Mouse (Mus musculus) left cerebral cortex, postnatal 4 days (tissue): ENCODE data around the gene Abcc5. TPM values are rescaled to one million over a fixed set of nuclear protein-coding genes. Genes with fewer than 3 reads are reported as not detected.
"Not testable (repeated sequence)": the region's sequence is repeated elsewhere in the genome, so short reads cannot be mapped to it uniquely, and the experiment has no call there.

Source experiments
- DNase-seq: peaks from one replicate; pipeline ENCODE4 v3.0.0-alpha.2; 2022
- intact Hi-C: fragments of 180-260 bp; cut with DNase I; formaldehyde crosslinking; loops from one replicate; pipeline ENCODE4 v1.15.1; 2025
- total RNA-seq, 2 experiments: library from RNA; stranded (reverse); gene quantifications; 2 replicates each; pipeline ENCODE4 v1.2.3; 2021

Gene Abcc5
- total RNA-seq, 2 experiments from 2014 or later = 200 to 212 TPM

DNA sequence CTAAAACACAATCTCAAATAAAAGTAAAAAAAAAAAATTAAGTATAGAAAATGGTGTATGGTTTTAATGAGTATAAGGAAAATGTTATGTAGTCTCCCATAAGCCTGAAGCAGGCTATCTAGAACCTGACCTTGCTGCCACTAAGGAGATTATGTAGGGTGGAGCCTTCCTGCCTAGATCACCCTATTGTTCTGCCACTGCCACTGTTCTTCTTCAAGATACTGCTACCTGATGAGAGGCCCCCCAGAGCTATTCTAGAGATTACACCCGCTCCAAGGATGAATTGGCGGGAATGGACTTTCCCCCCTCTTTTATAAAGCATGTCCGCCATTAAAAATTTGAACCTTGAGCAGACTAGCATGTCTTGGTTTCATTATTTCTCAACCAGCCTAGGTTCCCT, 64.7 kb downstream of the Abcc5 start:
- intact Hi-C loops = not testable (repeated sequence)

DNA sequence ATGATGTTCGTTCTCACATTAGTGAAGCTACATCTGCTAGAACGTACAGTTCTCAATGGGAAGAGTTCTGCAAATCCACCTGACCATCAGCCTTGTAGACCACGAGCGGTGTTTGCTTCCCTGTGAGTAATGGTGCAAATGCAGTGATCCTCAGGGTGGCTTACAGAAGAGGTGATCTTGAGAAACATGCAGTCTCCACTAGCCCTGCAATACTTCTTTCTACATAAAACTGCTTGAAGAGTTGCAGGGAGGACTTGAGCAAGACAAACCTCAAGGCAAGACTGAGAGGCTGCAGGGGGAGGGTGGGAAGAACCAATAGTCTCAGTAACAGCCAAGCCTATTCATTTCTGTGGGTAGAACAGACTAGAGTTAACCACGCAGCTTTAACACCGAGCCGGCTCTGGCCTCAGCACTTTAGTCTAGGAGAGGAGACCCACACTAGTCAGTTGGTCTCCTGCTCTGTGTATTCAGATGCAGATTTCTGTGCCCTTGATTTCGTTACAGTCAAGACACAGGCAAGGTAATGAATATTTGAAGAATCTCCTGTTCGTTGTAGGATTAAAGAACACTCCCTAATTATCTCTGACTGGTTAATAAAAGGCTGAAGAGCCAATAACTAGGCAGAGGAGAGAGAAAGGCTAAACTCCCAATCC, 66.4 kb downstream of the Abcc5 start:
- DNase-seq = no peak
- intact Hi-C loops = no loop called here

More for the DNA sequence above, 64.7 kb downstream of the Abcc5 start:
- DNase-seq = not testable (repeated sequence)

DNA sequence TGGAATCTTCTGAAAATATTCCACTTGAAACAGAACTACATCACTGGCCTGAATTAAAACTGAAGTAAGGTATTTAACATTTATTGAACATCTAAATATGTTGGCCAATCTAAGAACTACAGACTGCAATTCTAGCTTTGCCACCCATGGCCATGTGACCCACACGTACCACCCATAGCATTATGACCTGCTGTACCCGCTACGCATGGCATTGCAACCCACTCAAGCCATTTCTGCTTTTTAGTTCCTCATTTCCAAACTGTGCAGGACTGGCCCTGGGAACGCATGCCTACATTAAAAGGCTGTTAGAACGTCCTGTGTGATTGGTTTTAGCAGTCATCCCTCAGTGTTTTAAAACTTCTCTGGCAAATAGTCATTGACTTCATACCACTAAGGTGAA, 68.4 kb downstream of the Abcc5 start:
- no peak for DNase-seq
- intact Hi-C loops = no loop called here

DNA sequence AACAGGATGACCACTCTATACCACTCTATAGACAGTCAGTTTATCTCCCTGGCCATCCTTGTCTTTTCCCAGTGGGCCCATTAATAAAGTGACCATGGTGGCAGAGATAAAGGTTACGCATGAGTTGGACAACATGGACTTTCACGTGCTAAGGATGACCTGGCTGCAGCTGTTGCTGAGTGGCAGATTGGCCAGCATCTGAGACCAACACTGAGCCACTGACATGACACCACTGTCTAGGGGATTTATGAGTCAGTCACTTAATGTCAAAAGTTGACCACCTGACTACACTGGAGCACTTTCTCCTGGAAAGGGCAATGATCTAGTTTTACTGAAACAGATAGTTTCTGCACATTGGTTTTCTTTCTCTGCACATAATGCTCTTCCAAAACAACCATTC, 71.4 kb downstream of the Abcc5 start:
- DNase-seq = no peak
- intact Hi-C loops = no loop called here

DNA sequence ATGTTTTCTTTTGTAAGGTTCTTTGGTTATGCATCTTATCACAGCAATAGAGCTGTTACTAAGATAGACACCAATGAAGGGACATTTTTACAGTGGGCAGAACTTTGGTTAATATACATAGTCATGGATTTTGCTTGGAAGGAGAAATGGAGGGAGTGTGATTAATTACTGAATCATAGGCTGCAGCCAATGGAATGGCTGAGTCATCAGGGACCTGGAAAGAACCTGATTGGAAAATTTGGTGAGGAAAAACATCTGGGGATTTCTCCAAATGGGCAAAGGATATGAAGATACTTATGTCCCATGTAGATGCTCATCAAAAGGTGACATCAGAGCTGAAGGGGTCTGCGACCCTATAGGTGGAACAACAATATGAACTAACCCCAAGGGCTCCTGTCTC, 72.2 kb downstream of the Abcc5 start:
- no peak for DNase-seq
- intact Hi-C loops = no loop called here

DNA sequence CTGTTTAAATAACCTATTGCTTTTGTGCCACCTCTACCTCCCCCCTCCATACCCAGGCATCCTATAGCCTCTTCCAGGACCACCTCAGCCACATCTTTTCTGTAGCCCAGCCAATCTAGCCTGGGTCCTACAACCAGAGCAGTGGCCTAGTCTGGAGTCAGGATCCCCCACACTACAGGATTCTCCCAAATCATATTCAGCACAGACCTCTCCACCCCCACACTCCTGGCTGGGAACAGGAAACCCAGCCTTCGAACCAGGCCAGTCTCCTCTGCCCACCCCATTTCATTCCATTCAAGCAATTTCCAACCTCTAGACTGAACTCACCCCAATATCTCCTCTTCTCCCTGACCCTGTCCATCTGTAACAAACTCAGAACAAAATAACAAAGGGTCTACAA, 80.7 kb downstream of the Abcc5 start:
- intact Hi-C loops = loop anchor here (10.0 kb wide), 1 partner anchor 131 kb away; no protein-coding TSS in a partner anchor
- no peak for DNase-seq

DNA sequence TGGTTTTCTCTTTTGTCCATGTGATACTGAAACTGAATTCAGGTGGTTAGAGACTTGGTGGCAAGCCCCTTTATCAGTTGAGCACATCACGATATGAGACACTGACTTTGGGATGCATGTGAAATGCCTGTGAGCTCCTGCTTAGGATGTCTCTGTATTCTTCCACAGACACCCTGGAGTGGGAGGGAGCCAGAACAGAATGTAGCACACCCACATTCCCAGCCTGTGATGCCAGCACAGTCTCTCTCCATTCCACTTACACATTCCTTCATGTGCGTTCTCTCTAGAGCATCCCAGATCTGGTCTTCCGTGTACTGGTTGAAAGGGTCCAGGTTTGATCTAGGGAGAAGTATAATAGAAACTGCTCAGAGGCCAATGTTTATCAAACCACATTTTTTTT, 87.6 kb downstream of the Abcc5 start:
- intact Hi-C loops = no loop called here
- no peak for DNase-seq

DNA sequence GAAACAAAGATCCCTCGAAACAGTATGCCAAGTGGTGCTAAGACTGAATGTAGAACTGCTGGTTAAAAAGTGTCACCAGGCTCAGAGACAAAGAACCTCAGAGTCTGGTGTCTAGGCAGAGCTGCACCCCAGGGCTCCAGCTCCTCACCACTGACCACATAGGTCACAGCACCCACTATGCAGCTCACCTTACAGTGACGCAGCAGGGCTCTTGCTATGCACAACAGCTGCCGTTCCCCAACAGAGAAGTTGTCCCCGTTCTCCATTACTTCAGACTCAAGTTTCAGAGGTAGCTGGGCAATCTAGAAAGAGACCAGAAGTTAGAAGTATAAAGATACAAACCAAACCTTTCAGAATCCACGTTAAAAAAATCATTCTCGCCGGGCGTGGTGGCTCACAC, 91.3 kb downstream of the Abcc5 start:
- intact Hi-C loops = no loop called here
- DNase-seq = no peak

DNA sequence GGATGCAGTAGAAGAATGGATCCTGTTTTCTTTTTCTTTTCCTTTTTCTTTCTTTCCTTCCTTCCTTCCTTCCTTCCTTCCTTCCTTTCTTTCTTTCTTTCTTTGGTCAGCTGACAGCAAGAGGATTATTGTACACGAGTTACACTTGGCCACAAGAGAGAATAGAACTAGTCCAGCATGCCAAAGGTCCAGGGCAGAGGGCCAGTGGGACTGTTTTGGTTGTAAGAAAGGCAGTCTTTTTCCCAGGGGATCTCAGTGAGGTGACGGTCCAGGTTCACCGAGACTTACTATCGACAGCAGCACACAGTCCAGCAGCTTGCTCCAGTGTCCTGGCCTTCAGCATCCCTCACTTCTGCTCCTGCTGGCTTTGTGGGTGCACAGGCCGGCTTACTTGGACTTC, 97.9 kb downstream of the Abcc5 start:
- DNase-seq = no peak
- intact Hi-C loops = no loop called here

DNA sequence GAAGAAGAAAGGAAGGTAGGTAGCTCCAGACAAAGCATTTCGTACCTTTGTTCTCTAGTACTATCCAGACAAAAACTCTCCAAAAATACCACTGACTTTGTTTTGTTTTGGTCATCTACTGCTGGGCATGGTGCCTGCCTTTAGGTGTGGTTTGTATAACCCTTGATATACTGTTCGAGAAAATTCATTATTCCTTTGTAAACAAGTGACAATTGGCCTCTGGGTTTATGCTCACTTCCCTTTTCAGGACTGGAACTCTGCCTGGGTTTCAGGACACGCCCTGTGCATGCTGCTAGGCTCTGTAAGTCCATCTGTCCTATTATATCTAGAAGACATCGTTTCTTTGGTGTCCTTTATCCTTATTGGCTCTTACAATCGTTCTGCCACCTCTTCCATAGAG, 100.9 kb downstream of the Abcc5 start, which contains the start of gene Cyp2ab1:
Gene Cyp2ab1, minus strand, starts transcription at position 119 of the 400 bp plus-strand sequence.
- intact Hi-C loops = no loop called here
- no peak for DNase-seq

DNA sequence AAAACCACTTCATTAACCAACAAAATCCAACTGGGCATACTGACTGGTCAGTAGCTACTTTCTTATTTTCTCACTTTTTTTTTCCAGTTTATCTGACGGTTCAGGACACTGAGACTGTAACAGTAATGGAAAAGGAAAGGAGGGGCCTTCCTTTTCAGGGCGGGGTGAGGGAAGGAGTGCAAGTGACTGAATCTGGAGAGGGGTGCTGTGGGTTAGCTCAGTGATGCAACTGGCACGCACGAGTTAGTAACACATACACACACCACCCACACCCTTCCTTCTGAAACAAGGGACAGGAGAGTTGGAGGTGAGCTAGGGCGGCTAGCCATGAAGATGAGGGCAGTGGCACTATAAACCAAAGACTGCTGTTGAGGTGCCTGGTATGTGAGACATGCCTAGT, 102.3 kb downstream of the Abcc5 start:
- intact Hi-C loops = no loop called here
- no peak for DNase-seq

DNA sequence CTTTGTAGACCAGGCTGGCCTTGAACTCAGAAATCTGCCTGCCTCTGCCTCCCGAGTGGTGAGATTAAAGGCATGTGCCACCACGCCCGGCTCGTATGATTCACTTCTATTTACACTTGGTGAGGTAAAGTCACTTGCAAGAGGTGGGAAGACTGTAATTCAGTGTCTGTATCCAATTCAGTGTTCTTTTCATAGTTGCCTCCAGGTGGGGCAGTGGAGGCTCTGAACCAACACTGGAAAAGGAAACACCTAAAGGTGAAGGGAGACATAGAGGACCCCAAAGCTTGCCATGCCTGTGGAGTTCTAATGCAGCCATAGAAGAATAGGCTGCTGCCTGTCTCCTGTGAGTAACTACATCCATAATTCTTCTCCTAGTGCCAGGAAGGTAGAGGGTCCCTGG, 103.9 kb downstream of the Abcc5 start:
- DNase-seq = no peak
- intact Hi-C loops = no loop called here

DNA sequence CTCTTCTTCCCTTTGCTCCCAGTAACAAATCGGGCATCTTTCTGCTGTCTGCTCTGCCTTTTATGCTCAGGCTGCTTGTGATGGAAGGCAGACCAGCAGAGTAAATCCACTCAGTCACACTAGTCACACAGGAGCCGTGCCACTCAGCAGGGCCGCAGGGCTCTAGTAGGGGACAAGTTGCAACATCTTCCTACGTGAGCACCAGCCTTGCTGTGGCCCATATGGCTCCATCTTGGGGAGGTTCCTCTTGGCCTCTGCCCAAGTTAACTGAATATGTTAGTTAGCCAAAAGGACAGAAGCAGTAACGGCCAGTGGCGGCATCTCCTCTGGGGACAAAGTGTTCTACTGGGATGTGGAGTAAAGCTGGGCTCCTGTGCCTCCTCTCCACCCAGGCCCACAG, 109.4 kb downstream of the Abcc5 start:
- intact Hi-C loops = no loop called here
- DNase-seq = no peak

DNA sequence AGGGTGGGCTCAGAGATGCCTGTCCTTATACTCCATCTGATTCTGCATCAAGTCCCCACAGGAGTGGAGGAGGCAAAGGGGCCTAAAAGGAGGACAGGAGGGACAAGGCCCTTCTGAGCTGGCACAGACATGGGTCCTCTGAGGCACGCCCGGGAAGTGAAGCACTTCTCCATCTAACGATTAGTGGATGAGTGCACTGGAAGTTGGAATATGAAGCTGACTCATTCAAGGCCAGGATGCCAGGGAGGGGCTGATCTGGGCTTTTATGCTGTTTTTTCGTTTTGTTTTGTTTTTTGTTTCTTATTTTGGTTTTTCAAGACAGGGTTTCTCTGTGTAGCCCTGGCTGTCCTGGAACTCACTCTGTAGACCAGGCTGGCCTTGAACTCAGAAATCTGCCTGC, 110.9 kb downstream of the Abcc5 start:
- intact Hi-C loops = no loop called here
- no peak for DNase-seq

DNA sequence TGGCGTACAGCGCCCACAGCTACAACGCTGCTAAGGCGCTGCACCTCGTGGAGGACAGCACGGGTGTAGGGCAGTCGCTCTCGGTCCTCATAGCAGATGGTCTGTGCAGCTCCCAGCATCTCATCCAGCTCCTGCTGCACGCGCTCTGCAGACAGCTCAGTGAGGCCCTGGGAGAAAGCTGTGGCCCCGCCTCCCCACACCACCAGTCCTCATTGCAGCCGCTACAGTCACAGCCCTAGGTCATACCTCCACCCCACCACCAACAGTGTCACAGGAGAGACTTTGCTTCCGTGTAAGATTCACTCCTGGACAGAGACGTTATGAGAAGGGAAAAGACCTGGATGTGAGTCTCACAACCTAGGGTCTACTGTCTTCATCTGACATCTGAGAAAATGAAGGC, 113.9 kb downstream of the Abcc5 start:
- intact Hi-C loops = no loop called here
- no peak for DNase-seq

DNA sequence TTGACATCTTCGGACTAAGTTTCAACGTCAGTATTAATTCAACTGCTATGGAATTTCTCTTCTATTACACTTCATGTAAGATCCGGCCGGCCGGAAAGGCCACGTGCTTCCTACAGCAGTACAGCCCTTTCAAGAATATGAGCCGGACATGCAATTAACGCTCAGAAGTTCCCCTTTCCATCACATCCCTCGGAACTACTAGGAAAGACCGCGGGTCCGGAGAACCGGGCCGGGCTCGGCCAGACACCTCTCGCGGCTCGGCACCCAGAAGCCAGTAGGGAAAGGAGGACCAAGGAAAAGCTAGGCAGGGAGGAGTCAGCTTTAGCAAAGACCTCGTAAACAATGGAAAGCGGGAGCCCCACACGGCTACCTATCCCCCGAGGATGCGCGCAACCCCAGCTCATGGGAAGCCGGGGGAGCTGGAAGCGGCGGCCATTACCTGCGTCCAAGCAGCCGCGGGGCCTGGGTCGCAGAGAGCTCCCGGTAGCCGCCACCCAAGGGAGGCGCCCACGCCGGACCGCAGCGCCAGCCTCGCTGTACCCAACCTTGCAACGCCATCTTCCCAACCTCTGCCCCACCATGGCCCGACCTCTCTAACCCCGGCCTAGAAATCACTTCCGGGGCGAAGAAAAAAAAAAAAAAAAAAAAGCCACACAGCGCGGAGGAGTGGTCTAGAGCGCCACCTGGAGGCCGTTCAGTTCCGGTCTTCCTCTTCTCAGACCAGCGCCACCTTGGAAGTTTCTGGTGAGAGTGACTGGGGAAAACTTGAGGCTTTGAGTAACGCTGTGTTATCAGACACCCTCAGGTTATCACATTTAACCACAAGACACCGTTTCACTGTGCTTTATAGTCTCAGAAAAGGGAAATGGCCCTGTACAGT, 124.2 kb downstream of the Abcc5 start, which contains the start of gene Parl:
Gene Parl, minus strand, starts transcription at position 618 of the 880 bp plus-strand sequence.
- DNase-seq = peak; percentile 89
- intact Hi-C loops = loop anchor here (5.0 to 10.0 kb wide), 2 partner anchors 90 to 577 kb away; no protein-coding TSS in a partner anchor

DNA sequence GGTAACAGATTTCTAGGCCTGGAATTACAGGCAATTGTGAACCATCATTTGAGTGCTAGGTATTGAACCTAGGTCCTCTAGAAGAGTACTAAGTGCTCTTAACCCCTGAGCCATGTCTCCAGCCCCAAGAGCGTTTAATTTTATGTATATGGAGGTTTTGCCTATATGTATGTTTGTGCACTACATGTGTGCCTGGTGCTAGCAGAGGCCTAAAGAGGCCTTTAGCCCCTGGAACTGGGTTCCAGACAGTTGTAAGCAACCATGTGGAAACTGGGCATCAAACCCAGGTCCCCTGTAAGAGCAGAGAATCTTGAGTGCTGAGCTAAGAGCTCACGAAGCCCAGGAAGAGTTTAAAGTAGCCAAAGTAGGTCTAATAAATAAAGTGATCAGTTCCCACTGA, 126.1 kb downstream of the Abcc5 start:
- intact Hi-C loops = loop anchor here (5.0 to 10.0 kb wide), 2 partner anchors 88 to 575 kb away; no protein-coding TSS in a partner anchor
- no peak for DNase-seq

Other genes with a start within 250 kb of the Abcc5 start
- gene Map6d1, start 185.0 kb downstream of the Abcc5 start, total RNA-seq = 1 to 10 TPM; 8.4 to 9.0 TPM
- gene Parl, start 124.0 kb downstream of the Abcc5 start, total RNA-seq = 10 to 100 TPM; 68.6 to 69.6 TPM
- gene Cyp2ab1, start 101.0 kb downstream of the Abcc5 start, total RNA-seq = not detected
- 10 to 100 TPM; 66.8 to 67.8 TPM for gene Eif2b5, start 72.4 kb upstream of the Abcc5 start, total RNA-seq
- gene Dvl3, start 90.6 kb upstream of the Abcc5 start, total RNA-seq = 100 to 1,000 TPM; 103 to 108 TPM
- gene Ap2m1, start 109.1 kb upstream of the Abcc5 start, total RNA-seq = 100 to 1,000 TPM; 865 to 870 TPM
- gene Abcf3, start 122.2 kb upstream of the Abcc5 start, total RNA-seq = 10 to 100 TPM; 74.7 to 94.0 TPM
- 10 to 100 TPM; 47.6 to 59.3 TPM for gene Vwa5b2, start 163.1 kb upstream of the Abcc5 start, total RNA-seq
- 1 to 10 TPM; 3.4 to 3.9 TPM for gene Eef1akmt4, start 185.2 kb upstream of the Abcc5 start, total RNA-seq
- gene Gm49333, start 185.2 kb upstream of the Abcc5 start, total RNA-seq = not detected
- gene Alg3, start 185.3 kb upstream of the Abcc5 start, total RNA-seq = 10 to 100 TPM; 10.9 to 13.9 TPM
- 100 to 1,000 TPM; 197 to 204 TPM for gene Camk2n2, start 194.9 kb upstream of the Abcc5 start, total RNA-seq
- 10 to 100 TPM; 28.6 to 33.0 TPM for gene Ece2, start 203.4 kb upstream of the Abcc5 start, total RNA-seq
- gene Psmd2, start 225.3 kb upstream of the Abcc5 start, total RNA-seq = 100 to 1,000 TPM; 262 to 273 TPM
- 100 to 1,000 TPM; 362 to 378 TPM for gene Eif4g1, start 241.9 kb upstream of the Abcc5 start, total RNA-seq